Mouse (Mus musculus): ENCODE measurements around the gene Ces1f. TPM values are rescaled to one million over a fixed set of nuclear protein-coding genes. Genes with fewer than 3 reads are reported as not detected.

Gene Ces1f
- polyA plus RNA-seq (2015; fragmentation: Nextera tagmentation; extraction: Ambion mirVana), result 6.5 TPM in 1 of 2 replicates, not detected in the other

GRCm38 (mm10) chr8:93279556-93279955 is at the start of gene Ces1f:
Gene Ces1f (minus strand): TSS chr8:93279747.

GRCm38 (mm10) chr8:93229446-93229845 is 50.1 kb downstream of the Ces1f start, which contains the start of gene Ces1e:
Gene Ces1e (minus strand): TSS chr8:93229619.

Other genes starting within 250 kb of the Ces1f start
- not detected in 2 replicates for gene Ces1a, start 231.6 kb downstream of the Ces1f start, polyA plus RNA-seq (2015; fragmentation: Nextera tagmentation; extraction: Ambion mirVana)
- not detected in 2 replicates for gene Ces1b, start 199.7 kb downstream of the Ces1f start, polyA plus RNA-seq (2015; fragmentation: Nextera tagmentation; extraction: Ambion mirVana)
- gene Ces1c, start 148.5 kb downstream of the Ces1f start, polyA plus RNA-seq (2015; fragmentation: Nextera tagmentation; extraction: Ambion mirVana), result not detected in 2 replicates
- 0.29 and 4.2 TPM in 2 replicates for gene Ces1d, start 81.9 kb downstream of the Ces1f start, polyA plus RNA-seq (2015; fragmentation: Nextera tagmentation; extraction: Ambion mirVana)
- gene Ces1e, start 50.1 kb downstream of the Ces1f start, polyA plus RNA-seq (2015; fragmentation: Nextera tagmentation; extraction: Ambion mirVana), result not detected in 2 replicates
- gene Ces1g, start 57.6 kb upstream of the Ces1f start, polyA plus RNA-seq (2015; fragmentation: Nextera tagmentation; extraction: Ambion mirVana), result not detected in 2 replicates
- not detected in 2 replicates for gene Ces1h, start 100.0 kb upstream of the Ces1f start, polyA plus RNA-seq (2015; fragmentation: Nextera tagmentation; extraction: Ambion mirVana)

Measured in skeletal muscle tissue, postnatal 0 days (tissue).